Mouse (Mus musculus): ENCODE measurements at regions not wholly inside any gene's neighbourhood (a gene's known extent, or its start where the extent isn't known, plus 50 kb on each side); places are given as distances from the start of the nearest gene placed in this dataset.

- Histone ChIP-seq H3K9ac (no peak overlapping the region), H3K4me2 (no peak overlapping the region), H3K27ac (replicated peaks) (no peak overlapping the region), H3K4me1 (0 out of 2 replicates have a peak, but pooled peaks cover 4% of the 10 kb centered on the region), H3K36me3 (no peaks in the 10 kb centered on the region), H3K27me3 (replicated peaks) (no peaks in the 10 kb centered on the region), H3K4me3 (no peak overlapping the region), H3K9me3 (no peaks in the 10 kb centered on the region)
- ATAC-seq (ENCODE audit: extremely low read depth, insufficient number of reproducible peaks, low FRiP score, low TSS enrichment): no peak
- 81% methylated on average over 4 of the region's 4 CpGs for WGBS
These were observed 183.0 kb upstream of the BC052040 start for GRCm38 (mm10) chr2:115398550-115398949.

GRCm38 (mm10) chr2:115399107-115399740, 182.3 kb upstream of the BC052040 start:
- Histone ChIP-seq H3K4me2 (no peak overlapping the region), H3K4me1 (0 out of 2 replicates have a peak, but pooled peaks cover 4% of the 10 kb centered on the region), H3K9me3 (no peaks in the 10 kb centered on the region), H3K27ac (replicated peaks) (no peak overlapping the region), H3K27me3 (replicated peaks) (no peaks in the 10 kb centered on the region), H3K4me3 (no peak overlapping the region), H3K36me3 (no peaks in the 10 kb centered on the region), H3K9ac (no peak overlapping the region)
- 79% methylated on average over 6 of the region's 6 CpGs for WGBS
- no peak for ATAC-seq (ENCODE audit: extremely low read depth, insufficient number of reproducible peaks, low FRiP score, low TSS enrichment)

- H3K4me2 ChIP-seq: no peak overlapping the region
- no peak overlapping the region for H3K27ac ChIP-seq (replicated peaks)
- H3K9me3 ChIP-seq: no peaks in the 10 kb centered on the region
- no peaks in the 10 kb centered on the region for H3K36me3 ChIP-seq
- H3K4me1 ChIP-seq: peaks cover 4% of the 10 kb centered on the region
- H3K9ac ChIP-seq: no peak overlapping the region
- ATAC-seq (ENCODE audit: extremely low read depth, insufficient number of reproducible peaks, low FRiP score, low TSS enrichment): no peak
- WGBS: 85% methylated on average over 10 of the region's 10 CpGs
- H3K4me3 ChIP-seq: no peak overlapping the region
- no peaks in the 10 kb centered on the region for H3K27me3 ChIP-seq (replicated peaks)
These were observed 181.4 kb upstream of the BC052040 start for GRCm38 (mm10) chr2:115399987-115400550.

GRCm38 (mm10) chr2:115402246-115402645, 179.3 kb upstream of the BC052040 start:
- Histone ChIP-seq H3K27ac (replicated peaks) (no peak overlapping the region), H3K9me3 (no peaks in the 10 kb centered on the region)

GRCm38 (mm10) chr2:115432476-115432875, 149.0 kb upstream of the BC052040 start:
- Histone ChIP-seq H3K9me3 (no peaks in the 10 kb centered on the region), H3K27ac (replicated peaks) (peak overlapping the region; percentile 21; the same call in 1 of the 2 replicates), H3K4me1 (peaks cover 12% of the 10 kb centered on the region), H3K4me3 (no peak overlapping the region), H3K27me3 (replicated peaks) (no peaks in the 10 kb centered on the region), H3K4me2 (no peak overlapping the region), H3K36me3 (no peaks in the 10 kb centered on the region), H3K9ac (no peak overlapping the region)
- no peak for ATAC-seq (ENCODE audit: extremely low read depth, insufficient number of reproducible peaks, low FRiP score, low TSS enrichment)
- 6% methylated on average over 2 of the region's 2 CpGs for WGBS

More at GRCm38 (mm10) chr2:115402246-115402645, 179.3 kb upstream of the BC052040 start:
- no peak overlapping the region for H3K4me3 ChIP-seq
- H3K36me3 ChIP-seq: no peaks in the 10 kb centered on the region
- H3K9ac ChIP-seq: no peak overlapping the region
- no peak overlapping the region for H3K4me2 ChIP-seq
- H3K4me1 ChIP-seq: peaks cover 10% of the 10 kb centered on the region
- no peak for ATAC-seq (ENCODE audit: extremely low read depth, insufficient number of reproducible peaks, low FRiP score, low TSS enrichment)
- H3K27me3 ChIP-seq (replicated peaks): no peaks in the 10 kb centered on the region
- 26% methylated on average over 2 of the region's 2 CpGs for WGBS

- Histone ChIP-seq H3K4me3 (no peak overlapping the region), H3K9ac (no peak overlapping the region), H3K27ac (replicated peaks) (no peak overlapping the region), H3K4me1 (no peaks in the 10 kb centered on the region), H3K27me3 (replicated peaks) (no peaks in the 10 kb centered on the region), H3K4me2 (no peak overlapping the region), H3K36me3 (no peaks in the 10 kb centered on the region), H3K9me3 (no peaks in the 10 kb centered on the region)
- WGBS: 6% methylated on average over 1 of the region's 1 CpGs
- ATAC-seq (ENCODE audit: extremely low read depth, insufficient number of reproducible peaks, low FRiP score, low TSS enrichment): no peak
These were observed 140.4 kb upstream of the BC052040 start for GRCm38 (mm10) chr2:115441100-115441499.

- ATAC-seq (ENCODE audit: extremely low read depth, insufficient number of reproducible peaks, low FRiP score, low TSS enrichment): no peak
- 81% methylated on average over 6 of the region's 6 CpGs for WGBS
- Histone ChIP-seq H3K27ac (replicated peaks) (no peak overlapping the region), H3K36me3 (no peaks in the 10 kb centered on the region), H3K27me3 (replicated peaks) (no peaks in the 10 kb centered on the region), H3K9ac (no peak overlapping the region), H3K9me3 (no peaks in the 10 kb centered on the region), H3K4me1 (no peaks in the 10 kb centered on the region), H3K4me2 (no peak overlapping the region), H3K4me3 (no peak overlapping the region)
These were observed 131.6 kb upstream of the BC052040 start for GRCm38 (mm10) chr2:115449783-115450483.

- Histone ChIP-seq H3K27me3 (replicated peaks) (no peaks in the 10 kb centered on the region), H3K9ac (no peak overlapping the region), H3K36me3 (no peaks in the 10 kb centered on the region), H3K9me3 (no peaks in the 10 kb centered on the region), H3K4me2 (no peak overlapping the region), H3K4me1 (no peaks in the 10 kb centered on the region), H3K4me3 (no peak overlapping the region), H3K27ac (replicated peaks) (no peak overlapping the region)
- no peak for ATAC-seq (ENCODE audit: extremely low read depth, insufficient number of reproducible peaks, low FRiP score, low TSS enrichment)
- 73% methylated on average over 6 of the region's 6 CpGs for WGBS
These were observed 125.9 kb upstream of the BC052040 start for GRCm38 (mm10) chr2:115455593-115455992.

GRCm38 (mm10) chr2:115456372-115457022, 125.0 kb upstream of the BC052040 start:
- no peak overlapping the region for H3K4me3 ChIP-seq
- no peaks in the 10 kb centered on the region for H3K36me3 ChIP-seq
- no peak for ATAC-seq (ENCODE audit: extremely low read depth, insufficient number of reproducible peaks, low FRiP score, low TSS enrichment)
- H3K4me2 ChIP-seq: no peak overlapping the region
- no peaks in the 10 kb centered on the region for H3K9me3 ChIP-seq
- no peaks in the 10 kb centered on the region for H3K27me3 ChIP-seq (replicated peaks)
- WGBS: 50% methylated on average over 5 of the region's 5 CpGs
- no peak overlapping the region for H3K27ac ChIP-seq (replicated peaks)
- no peak overlapping the region for H3K9ac ChIP-seq
- no peaks in the 10 kb centered on the region for H3K4me1 ChIP-seq

GRCm38 (mm10) chr2:115460028-115460881, 121.3 kb upstream of the BC052040 start:
- no peaks in the 10 kb centered on the region for H3K9me3 ChIP-seq
- no peak overlapping the region for H3K4me2 ChIP-seq
- WGBS: 65% methylated on average over 5 of the region's 5 CpGs
- H3K27ac ChIP-seq (replicated peaks): no peak overlapping the region
- no peaks in the 10 kb centered on the region for H3K27me3 ChIP-seq (replicated peaks)
- no peaks in the 10 kb centered on the region for H3K4me1 ChIP-seq
- no peak overlapping the region for H3K9ac ChIP-seq
- H3K4me3 ChIP-seq: no peak overlapping the region
- H3K36me3 ChIP-seq: no peaks in the 10 kb centered on the region
- no peak for ATAC-seq (ENCODE audit: extremely low read depth, insufficient number of reproducible peaks, low FRiP score, low TSS enrichment)

GRCm38 (mm10) chr2:115460882-115461151, 120.7 kb upstream of the BC052040 start:
- no peaks in the 10 kb centered on the region for H3K27me3 ChIP-seq (replicated peaks)
- no peak overlapping the region for H3K27ac ChIP-seq (replicated peaks)
- no peak overlapping the region for H3K4me3 ChIP-seq
- no peaks in the 10 kb centered on the region for H3K4me1 ChIP-seq
- WGBS: 73% methylated on average over 1 of the region's 1 CpGs
- ATAC-seq (ENCODE audit: extremely low read depth, insufficient number of reproducible peaks, low FRiP score, low TSS enrichment): no peak
- H3K4me2 ChIP-seq: no peak overlapping the region
- H3K36me3 ChIP-seq: no peaks in the 10 kb centered on the region
- no peaks in the 10 kb centered on the region for H3K9me3 ChIP-seq
- no peak overlapping the region for H3K9ac ChIP-seq

Data from heart, embryonic 13.5 days (tissue).